In genomic region chr4:127330181-127331100, GRCm38 (mm10) we compare ENCODE assay signal across 8 mouse cellular contexts. TPM values are rescaled to one million over a fixed set of nuclear protein-coding genes. Genes with fewer than 3 reads are reported as not detected.
DNase-seq lines count a peak whose midpoint lies in the region; ATAC-seq and TF ChIP-seq lines count a peak whose summit lies in the region.

Gene Gjb3 (minus strand): TSS chr4:127330844.

- H3K9ac ChIP-seq in embryonic facial prominence, embryonic 15.5 days = no peak within 1 kb of the TSS
- peak within 1 kb of the TSS; percentile 40; the same call in 1 of the 2 replicates for H3K9ac ChIP-seq in limb, embryonic 13.5 days

- no peak for ATAC-seq in embryonic facial prominence, embryonic 15.5 days (ENCODE audit: insufficient number of reproducible peaks, low FRiP score, low TSS enrichment, low read depth)
- ATAC-seq in limb, embryonic 13.5 days (ENCODE audit: low FRiP score, low read depth) = no peak

- H3K27me3 ChIP-seq in embryonic facial prominence, embryonic 15.5 days = peaks cover 53% of the 10 kb centered on the region
- peaks cover 85% of the 10 kb centered on the region for H3K27me3 ChIP-seq in limb, embryonic 13.5 days
- no peaks in the 10 kb centered on the region for H3K27me3 ChIP-seq in small intestine, adult 2 months (ENCODE audit: control insufficient read depth, insufficient read depth, low read length)

- H3K4me1 ChIP-seq in embryonic facial prominence, embryonic 15.5 days = peaks cover 26% of the 10 kb centered on the region
- peaks cover 15% of the 10 kb centered on the region for H3K4me1 ChIP-seq in limb, embryonic 13.5 days
- peaks cover 22% of the 10 kb centered on the region for H3K4me1 ChIP-seq in small intestine, adult 2 months (ENCODE audit: control insufficient read depth, insufficient read depth, insufficient read length, low read length)

- H3K27ac ChIP-seq in embryonic facial prominence, embryonic 15.5 days (replicated peaks) = peak within 1 kb of the TSS; percentile 82
- H3K27ac ChIP-seq in limb, embryonic 13.5 days = no peak within 1 kb of the TSS
- H3K27ac ChIP-seq in small intestine, adult 2 months (ENCODE audit: insufficient read depth, low read depth, low read length) = peak within 1 kb of the TSS; percentile 55

- H3K36me3 ChIP-seq in embryonic facial prominence, embryonic 15.5 days = no peaks in the 10 kb centered on the region
- no peaks in the 10 kb centered on the region for H3K36me3 ChIP-seq in limb, embryonic 13.5 days
- H3K36me3 ChIP-seq in small intestine, adult 2 months (ENCODE audit: control insufficient read depth, insufficient read depth, low read length) = peaks cover 2% of the 10 kb centered on the region; the same call in 1 of the 2 replicates

- TF ChIP-seq CTCF in small intestine, adult 2 months (IDR thresholded peaks at IDR 0.05; ENCODE audit: extremely low read depth, insufficient read length, insufficient replicate concordance, low read depth, low read length) = no peak

- H3K4me2 ChIP-seq in embryonic facial prominence, embryonic 15.5 days (replicated peaks) = peak within 1 kb of the TSS; percentile 52
- H3K4me2 ChIP-seq in limb, embryonic 13.5 days (replicated peaks) = peak within 1 kb of the TSS; percentile 53

- DNase-seq in embryo, embryonic 10 days (ENCODE audit: low spot score) = peak; percentile 19
- DNase-seq in embryo, embryonic 10.5 days (ENCODE audit: low spot score) = no peak
- DNase-seq in 3134 (ENCODE audit: extremely low read depth, insufficient read length, low spot score) = peak; percentile 82
- DNase-seq in urinary bladder, postnatal 36 days (ENCODE audit: low spot score in 2 of 2) = no peak
- DNase-seq in lung, adult 18-20 months = no peak

- under 1% methylated on average over 47 of the region's 49 CpGs for WGBS in embryonic facial prominence, embryonic 15.5 days
- WGBS in limb, embryonic 13.5 days = 1% methylated on average over 46 of the region's 49 CpGs
- WGBS in small intestine, adult 2 months = 2% methylated on average over 49 of the region's 49 CpGs

- H3K9me3 ChIP-seq in embryonic facial prominence, embryonic 15.5 days (replicated peaks) = no peaks in the 10 kb centered on the region
- H3K9me3 ChIP-seq in limb, embryonic 13.5 days = no peaks in the 10 kb centered on the region

- peak within 1 kb of the TSS; percentile 36 for H3K4me3 ChIP-seq in embryonic facial prominence, embryonic 15.5 days (replicated peaks)
- H3K4me3 ChIP-seq in limb, embryonic 13.5 days = peak within 1 kb of the TSS; percentile 30
- H3K4me3 ChIP-seq in small intestine, adult 2 months (ENCODE audit: low read depth, low read length) = peak within 1 kb of the TSS; percentile 75

- TF ChIP-seq POLR2A in small intestine, adult 2 months (IDR thresholded peaks at IDR 0.05; ENCODE audit: low read depth, low read length) = no peak

RNA-seq across cellular contexts. Expression of gene Gjb3, which starts in this region (rescaled TPM):
- polyA plus RNA-seq in embryonic facial prominence, embryonic 15.5 days (2015; fragmentation: Nextera tagmentation; extraction: Ambion mirVana) = 14.3 and 16.0 TPM in 2 replicates
- polyA plus RNA-seq in limb, embryonic 13.5 days (2015; fragmentation: Nextera tagmentation; extraction: Ambion mirVana) = 3.4 and 3.5 TPM in 2 replicates
- 3.5 and 21.3 TPM in 2 replicates for polyA plus RNA-seq in small intestine, adult 2 months (2012; rRNA removed)

Comparison
In these comparisons a context has a peak if more than half of its experiments do, and no peak if none do; other contexts are left out.
1. DNase-seq: peak in embryo, embryonic 10 days (single experiment) and 3134 (single experiment); none in embryo, embryonic 10.5 days (single experiment), urinary bladder, postnatal 36 days (0 of 2) and lung, adult 18-20 months (0 of 2).
2. Peak in every context shown above with its lines, with median percentiles within 50 percentile points of each other: H3K4me3 ChIP-seq.